Mouse (Mus musculus) layer of hippocampus, adult 11-12 months (tissue): ENCODE results near the gene Kdm6b.

Experiments
- DNase-seq: peaks from one replicate; pipeline ENCODE4 v3.0.0; 2022; ENCODE audit warnings: low spot score

The Kdm6b gene

DNA sequence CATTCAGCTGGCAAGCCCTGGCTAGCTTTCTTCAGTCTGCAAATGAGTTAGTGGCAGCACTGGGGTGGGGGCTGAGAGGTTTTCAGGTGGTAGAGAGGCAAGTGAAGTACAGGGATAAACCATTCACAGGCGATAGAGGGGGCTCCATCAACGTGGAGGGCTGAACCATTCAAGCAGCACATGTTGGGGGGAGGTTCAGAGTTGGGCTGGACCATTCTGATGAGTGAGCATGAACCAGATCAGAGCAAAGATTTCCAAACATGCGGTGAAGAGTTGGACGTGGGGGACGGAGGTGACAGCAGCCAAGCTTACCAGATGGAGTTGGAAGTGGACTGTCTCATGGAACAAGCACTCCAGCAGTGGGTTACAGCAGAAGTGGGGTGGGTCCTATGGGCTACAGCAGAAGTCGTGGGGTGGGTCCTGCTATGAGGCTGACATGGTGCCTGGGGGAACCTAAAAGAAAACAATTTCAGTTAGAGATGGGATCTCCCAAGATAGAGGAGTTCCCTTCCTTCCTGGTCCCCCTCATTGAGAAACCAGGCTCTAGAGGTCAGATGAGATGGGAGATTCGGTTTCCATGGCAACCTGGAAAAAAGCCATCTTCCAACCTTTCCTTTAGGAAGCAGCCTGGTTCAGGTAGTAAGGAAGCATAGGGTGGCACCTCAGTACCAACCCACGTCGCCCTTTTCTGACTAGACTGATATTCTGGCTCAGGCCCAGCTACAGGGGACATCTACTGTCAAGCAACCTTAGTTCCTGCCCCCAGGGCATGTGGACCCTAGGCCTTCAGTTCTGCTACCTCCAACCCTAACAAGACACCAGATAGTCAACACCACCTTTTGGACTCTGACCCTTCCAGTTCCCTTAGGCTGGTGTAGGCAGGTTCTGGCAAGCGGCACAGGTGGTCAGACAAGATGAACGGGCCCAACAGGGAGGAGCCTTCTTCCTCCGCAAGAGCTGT lies at the start of gene Kdm6b:
Gene Kdm6b, minus strand, starts transcription at position 455 of the 961 bp plus-strand sequence.
- DNase-seq, result peak; percentile 74

DNA sequence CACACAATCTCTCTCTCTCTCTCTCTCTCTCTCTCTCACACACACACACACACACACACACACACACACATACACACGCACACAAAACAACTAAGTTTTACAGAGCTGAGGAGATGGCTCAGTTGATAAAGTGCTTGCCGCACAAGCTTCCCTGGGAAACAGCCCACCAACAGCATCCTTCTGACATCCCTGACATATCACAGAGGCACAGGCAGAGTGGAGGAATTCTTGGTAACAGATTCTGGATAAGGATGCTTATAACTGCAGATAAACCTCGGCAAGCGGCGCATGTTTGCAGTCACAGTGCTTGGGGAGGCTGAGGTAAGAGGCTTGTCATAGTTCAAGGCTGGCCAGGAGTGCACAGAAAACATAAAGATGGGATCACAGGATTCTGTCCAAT lies 48.1 kb upstream of the Kdm6b start:
- DNase-seq, result no peak

DNA sequence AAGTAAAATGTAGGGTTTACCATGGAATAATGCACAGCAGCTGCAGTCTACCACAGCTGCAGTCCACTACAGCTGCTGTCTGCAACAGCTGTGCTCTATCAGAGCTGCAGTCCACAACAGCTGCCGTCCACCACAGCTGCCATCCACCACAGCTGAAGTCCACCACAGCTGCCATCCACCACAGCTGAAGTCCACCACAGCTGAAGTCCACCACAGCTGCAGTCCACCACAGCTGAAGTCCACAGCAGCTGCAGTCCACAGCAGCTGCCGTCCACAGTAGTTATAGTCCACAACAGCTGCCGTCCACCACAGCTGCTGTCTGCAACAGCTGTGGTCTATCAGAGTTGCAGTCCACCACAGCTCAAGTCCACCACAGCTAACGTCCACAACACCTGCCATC lies 46.4 kb upstream of the Kdm6b start:
- DNase-seq, result no peak

DNA sequence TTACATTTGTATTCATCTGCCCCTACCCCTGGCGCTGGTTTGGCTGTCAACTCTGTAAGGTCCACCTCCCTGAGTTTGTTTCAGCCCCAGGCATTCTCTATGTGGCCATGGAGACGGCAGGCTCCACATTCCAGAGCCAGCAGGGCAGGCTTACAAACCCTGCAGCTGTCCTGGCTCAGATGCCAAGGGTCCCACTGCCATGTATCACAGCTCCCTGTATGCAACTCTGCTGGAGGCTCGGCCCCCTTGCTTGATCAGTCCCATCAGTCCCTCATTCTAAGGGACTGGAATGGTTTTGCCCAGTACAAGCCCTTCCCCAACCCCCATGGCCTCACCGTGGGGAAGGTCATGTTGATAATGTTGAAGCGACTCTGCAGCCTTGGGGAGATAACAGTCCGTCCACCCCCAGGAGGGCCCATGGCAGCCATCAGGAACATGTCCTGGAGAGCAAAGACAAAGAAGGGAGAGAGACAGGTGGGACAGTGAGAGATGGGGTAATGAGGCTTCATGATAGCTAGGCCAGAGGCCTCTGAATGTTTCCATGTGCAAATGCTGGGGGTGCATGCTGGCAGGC lies 43.6 kb upstream of the Kdm6b start:
- DNase-seq, result no peak

DNA sequence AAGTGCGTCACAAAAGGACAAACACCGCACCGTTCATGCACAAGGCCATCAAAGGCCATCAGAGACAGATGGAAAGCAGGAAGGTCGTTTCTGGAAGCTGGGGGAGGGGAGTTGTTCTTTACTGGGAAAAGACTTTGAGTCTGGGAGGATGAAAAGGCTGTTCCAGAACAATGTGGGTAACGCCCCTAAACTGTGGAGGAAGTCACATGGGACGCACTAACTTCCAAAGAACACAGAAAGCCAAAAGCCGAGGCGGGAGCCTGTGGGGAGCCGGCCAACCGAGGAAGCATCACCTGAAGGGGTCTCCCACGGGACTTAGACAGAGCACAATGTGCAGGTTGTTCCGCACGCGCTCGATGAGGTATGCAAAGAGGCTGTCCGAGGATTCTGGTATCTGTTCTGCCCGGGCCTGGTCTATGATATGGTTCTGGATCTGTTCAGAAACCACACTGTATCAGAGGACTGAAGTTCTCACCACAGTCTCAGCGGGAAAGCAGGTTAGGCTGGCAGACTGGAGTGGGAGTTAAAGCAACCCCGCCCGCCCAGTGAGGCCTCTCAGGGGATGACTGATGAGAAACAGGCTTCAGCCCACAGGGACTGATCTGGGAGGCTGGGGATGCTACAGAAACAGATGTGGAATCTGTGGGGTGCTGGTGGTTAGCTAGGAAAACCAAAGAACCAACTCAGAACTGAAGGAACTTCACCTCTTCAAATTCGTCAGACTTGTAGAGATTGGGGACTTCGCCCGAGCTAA lies 38.8 kb upstream of the Kdm6b start:
- DNase-seq, result no peak

DNA sequence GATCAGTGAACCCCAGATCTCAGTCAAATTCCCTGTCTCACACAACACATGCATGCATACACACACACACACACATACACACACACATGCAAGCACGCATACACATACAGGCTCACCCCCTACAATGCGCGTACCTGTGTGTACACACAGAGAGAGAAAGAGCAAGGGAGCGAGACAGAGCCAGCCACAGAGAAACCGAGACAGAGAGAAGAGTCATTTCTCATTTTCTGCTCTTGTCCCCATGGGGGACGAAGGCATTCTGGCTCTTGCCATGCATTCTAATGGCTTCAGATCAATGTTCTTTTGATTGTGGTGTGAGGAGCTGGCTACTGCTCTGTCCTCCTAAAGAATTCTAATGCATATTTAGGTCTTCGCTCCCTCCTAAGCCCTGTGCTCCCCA lies 33.8 kb upstream of the Kdm6b start:
- DNase-seq, result no peak

DNA sequence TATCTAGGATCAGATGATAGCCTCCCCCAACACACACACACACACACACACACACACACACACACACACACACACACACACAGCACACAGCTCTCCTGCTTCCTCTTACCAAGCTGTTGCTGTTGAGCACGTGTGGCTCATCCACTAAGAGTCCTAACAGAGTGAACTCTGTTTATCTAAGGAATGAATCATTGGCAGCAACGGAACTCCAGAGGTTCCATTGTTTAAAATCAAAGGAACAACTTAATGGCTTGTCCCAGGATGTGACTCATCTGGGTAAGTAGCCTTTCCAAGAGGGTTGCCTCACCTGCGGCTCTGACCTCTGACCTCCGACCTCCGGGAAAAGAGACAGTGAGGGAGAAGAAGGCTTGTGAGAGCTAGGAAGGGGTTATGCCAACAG lies 29.9 kb upstream of the Kdm6b start:
- no peak for DNase-seq

DNA sequence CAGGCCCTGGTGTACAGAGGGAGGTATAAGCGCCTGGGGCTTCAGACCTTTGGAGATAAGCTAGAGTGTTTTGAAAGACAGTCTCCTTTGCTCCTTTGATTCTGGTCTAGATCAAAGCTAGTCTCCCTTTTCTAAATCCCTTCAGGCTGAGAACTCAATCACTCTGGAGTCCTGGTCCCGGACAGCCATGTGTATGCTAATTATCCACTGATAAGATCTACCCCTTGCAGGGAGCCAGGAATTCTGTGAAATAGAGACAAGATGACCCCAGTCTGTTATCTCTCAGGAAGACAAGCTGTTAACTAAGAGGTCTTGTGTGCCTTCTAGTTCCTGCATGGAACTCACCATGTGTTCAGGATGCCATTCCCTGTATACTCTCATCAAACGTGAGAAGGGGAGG lies 23.8 kb upstream of the Kdm6b start:
- DNase-seq, result no peak

DNA sequence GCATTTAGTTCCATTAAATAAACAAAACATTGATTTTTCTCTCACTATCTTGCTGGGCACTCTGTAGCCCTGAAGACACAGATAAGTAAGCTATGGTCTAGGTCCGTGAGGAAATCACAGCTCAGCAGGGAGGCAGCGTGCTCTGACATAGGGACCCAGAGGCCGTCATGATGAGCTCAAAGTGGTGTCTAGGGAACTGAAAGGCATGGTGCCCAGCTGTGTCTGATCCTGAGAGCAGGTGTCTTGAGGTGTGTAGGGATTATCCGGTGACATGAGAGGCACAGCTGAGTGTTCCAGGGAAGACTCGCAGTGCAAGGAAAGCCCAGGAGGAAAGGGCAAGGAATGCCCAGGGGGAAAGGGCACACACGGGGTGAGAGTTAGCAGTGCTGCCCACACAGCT lies 19.7 kb upstream of the Kdm6b start:
- no peak for DNase-seq

DNA sequence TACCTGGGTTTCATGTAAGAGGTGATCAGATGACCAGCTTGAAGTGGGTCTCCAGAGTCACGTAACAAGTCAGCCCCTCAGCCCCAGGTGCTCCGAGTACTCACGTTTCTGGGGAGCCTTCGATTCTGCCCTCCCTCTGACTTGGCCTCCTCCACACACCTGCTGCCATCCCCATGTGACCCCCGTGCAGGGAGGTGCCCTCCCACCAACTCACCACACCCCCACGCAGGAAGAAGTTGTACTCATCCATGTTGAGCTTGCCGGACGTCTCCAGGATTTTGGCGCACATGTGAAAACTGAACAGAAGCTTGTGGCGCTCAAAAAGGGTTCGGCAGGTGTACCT lies 19.1 kb upstream of the Kdm6b start:
- DNase-seq, result no peak

DNA sequence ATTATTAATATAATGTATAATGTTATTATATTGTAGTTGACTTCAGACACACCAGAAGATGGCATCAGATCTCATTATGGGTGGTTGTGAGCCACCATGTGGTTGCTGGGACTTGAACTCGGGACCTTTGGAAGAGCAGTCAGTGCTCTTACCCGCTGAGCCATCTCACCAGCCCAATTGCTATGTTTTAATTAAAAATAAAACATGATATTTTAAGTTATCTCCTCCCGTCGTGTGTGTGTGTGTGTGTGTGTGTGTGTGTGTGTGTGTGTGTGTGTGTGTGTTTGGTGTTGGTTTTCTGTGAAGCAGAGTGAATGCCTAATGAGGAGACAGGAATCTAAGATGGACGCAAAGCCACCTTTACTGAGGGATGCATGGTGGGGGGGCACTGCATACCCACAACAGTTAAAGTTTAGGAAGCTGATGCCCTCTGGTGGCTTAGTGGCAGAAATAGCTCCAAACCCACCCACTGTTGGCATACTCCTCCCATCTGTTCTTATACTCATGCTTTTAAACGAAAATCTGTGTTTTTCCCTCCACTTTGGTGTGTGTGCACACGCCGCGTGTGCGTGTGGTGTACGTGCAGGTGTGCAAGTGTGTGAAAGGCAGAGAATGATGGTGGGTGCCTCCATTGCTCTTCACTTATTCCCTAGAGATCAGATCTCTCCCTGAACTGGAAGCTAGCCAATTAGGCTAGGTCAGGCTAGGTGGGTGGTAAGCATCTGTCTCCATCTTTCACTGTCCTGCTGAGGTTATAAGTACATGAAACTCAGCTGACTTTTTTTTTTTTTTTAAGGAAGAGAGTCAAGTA lies 18.6 kb upstream of the Kdm6b start:
- peak; percentile 89 for DNase-seq

DNA sequence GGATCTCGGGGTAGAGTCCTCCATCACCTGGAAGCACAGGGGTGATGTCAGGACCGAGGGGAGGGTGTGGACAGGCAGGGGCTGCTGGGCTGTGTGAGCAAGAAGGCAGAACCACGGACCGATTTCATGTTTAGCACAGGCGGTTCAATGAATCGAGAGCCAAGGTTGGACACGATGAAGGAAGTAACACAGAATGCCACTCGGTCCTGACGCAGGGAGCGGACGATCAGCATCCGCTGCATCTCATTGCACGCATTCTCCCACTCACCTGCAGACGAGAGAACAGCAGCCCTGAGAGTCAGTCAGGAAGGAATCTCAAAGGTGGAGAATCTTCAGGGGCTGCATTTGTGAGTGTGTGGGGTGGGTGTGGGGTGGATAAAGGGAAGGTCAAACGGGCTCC lies 17.2 kb upstream of the Kdm6b start:
- no peak for DNase-seq

DNA sequence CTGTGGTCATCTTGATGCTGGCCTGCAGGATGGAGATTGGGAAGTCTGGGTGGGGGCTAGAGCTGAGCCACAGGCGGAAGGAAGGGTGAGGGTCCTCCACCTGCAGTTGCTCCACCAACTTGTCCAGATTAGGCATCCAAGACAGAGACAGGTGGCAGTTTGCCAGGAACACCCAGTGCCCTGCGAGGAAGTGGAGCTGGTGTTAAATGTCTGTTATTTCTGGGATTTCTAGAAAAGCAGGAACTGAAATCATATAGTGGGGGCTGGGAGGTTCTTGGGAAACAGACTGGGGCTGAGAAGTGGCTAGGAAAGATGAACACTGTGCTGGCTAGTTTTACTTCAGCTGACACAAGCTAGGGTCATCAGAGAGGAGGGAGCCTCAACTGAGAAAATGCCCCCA lies 15.8 kb upstream of the Kdm6b start:
- DNase-seq, result no peak

DNA sequence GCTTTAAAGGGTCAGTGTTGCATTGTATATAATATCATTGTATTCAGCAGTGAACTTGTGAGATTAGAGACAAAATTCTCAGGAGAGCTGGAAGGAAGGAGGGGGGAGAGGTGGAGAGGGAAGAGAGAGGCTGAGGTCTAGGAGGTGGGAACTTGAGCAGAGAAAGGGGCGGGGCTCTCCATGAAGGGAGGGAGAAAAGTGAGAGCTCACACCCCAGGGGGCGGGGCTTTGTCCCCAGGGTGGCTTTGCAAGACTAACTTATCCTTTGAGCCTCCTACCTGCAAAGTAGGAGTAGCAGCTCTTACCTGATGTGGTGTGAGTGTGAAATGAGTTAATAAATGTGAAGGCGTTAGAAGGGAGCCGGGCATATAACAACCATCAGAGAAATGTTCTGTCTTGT lies 15.3 kb upstream of the Kdm6b start:
- DNase-seq, result no peak

DNA sequence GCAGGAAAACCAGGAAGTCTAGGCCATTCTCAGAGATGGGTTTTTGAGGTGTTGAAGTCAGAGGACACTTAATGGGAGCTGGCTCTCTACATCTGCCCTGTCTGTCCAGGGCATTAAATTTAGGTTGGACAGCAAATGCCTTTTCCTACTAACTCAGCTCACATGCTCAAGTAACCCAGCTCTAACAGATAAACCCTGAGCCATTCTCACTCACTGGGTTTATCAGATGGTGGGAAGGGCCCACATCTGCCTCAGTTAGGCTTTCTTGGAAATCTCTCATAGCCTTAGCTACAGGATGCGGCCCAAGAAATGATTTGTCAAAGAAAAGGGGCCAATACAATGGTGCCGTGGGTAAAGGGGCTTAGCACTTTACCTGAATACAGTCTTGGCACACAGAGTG lies 12.8 kb upstream of the Kdm6b start:
- DNase-seq, result no peak

DNA sequence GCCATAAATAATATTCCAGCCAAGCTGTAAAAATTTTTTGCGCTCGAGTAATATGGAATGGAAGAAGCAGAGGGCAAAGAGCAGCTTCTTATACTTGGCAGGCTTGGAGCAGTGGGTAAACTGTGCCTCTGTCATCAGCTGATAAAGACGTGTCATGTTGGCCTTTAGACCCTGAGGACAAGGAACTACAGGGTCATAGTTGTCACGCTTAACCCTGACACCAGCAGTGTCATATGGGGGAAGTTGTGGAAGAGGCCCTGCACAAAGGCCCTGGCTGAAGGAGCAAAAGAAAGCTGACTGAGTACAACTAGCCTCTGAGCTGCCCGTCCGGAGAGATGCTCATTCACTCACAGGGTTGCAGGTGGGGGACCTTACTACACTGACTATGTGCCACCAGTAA lies 10.4 kb upstream of the Kdm6b start:
- no peak for DNase-seq

DNA sequence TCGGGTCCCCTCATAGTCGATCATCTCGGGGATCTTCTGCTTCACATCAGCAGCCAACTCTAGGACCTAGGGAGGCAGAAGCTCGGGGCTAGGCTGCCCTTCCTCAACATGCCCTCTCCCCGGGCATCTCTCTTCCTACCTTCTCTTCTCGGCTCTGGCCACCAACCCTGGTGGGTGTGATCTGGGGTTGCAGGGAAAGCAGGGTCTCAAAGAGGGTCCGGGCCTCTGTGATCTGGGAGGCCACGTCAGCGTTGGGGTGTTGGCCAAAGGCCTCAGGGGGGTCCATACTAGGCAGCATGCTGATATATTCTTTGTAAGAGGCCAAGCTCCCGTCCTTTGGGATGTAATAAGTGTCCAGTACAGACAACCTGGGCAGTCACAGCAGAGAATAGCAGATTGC lies 9.4 kb upstream of the Kdm6b start:
- no peak for DNase-seq

DNA sequence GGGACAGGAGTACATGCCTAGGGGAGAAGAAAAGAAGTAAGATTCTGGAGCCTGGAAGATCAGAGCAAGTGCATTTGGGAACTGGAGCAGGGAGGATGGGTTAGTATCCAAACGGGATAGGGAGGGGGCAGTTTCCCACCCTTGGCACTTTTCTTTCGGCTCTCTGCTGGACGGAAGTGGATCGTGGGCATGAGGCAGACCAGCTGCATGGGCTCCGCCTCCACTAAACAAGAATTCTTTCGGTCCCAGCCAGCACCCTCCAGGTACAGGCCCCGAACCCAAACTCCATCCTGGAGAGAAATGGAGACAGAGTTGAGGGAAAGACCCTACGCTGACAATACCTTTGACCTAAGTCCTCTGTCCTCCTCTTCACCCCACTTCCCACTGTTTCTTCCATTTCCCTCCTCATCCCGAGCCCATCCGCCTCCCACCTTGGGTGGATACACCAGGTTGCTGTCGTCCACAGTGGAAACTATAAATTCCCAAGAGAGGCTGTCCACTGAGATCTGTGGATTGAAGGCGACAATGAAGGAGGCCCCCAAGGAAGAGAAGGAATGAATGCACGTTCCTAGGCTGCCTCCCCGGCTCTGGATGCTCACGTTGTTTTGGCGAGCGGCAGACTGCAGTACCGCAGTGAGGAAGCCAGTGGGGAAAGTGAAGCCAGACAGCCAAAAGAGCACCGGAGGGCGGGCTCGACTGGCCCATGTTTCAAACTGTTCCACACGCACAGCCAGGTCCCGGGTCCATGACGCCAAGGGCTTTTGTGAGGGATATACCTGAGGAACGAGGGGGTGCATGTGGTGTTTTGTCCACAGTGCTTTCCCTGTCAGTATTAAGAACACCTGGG lies 7.9 kb upstream of the Kdm6b start:
- no peak for DNase-seq

DNA sequence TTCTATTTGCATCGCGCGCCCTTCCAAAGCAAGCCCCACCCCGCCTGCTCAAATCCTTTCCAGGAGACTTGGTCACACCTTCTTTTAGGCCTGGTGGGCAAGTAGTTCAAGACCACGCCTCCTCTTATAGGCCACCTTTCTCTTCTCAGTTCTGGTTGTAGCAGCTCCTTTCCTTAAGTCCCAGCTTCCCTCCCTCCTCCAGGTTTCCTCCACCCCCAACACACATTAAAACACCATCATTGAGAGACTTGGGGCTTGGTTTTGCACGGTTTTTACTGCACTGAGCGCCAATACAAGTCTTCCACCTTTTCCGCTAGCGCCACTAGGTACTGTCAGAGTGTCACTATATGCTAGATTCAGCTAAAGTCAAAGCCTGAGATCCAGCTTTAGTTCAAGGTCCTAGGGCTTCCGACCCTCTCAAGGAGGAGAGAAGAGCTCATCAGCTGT lies 7.1 kb upstream of the Kdm6b start:
- DNase-seq, result no peak

DNA sequence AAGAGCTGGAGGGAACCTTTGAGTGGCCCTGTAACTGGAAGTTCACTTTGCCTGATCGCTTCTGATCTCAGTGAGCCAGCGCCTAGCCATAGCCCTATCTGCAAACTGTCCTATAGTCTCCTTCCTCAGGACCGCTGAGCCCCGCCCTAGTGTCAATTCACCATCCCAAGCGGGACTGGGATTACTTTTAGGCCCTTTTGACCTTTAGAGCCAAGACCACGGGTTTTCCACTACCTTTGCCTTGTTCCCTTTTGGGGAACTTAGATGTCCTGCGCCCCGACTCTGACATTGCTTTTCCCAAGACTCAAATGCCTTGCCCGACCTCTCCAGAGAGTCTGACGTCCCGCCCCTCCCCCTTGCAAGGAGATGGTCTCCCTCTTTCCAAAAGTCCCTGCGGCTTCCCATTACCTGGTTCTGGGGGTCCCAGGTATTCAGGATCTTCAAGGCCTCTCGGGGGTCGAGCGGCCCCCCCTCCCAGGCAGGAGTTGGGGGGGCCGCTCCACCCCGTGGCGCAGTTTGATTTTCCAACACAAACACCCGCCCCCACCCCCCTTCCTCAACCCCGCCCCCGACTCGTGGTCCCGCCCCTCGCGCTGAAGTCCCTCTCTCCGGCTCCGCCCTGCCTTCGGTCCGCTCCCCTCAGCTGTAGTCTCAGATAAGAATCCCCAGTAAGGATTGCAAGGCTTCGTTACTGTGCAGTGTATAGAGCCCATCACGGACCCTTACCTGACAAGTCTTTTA lies 6.5 kb upstream of the Kdm6b start:
- no peak for DNase-seq

DNA sequence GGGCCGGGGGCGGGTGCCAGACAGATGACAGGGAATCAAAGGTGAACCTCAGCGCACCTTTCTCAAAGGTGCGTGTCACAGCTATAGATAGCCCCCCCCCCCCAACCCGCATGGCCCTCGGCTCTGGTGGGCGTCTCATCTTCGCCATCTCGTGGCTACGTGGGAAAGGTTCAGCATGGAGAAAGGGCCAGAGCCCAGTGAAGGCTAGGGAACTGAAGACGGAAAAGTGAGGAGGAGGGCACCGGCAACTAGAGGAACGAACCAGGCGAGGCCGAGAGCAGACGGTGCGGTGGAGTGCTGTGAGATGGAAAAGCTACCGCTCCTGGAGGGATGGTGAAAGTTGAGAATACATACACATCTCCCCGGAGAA lies 6.0 kb upstream of the Kdm6b start:
- no peak for DNase-seq
